Mouse (Mus musculus): ENCODE results near the gene Tppp. TPM values are rescaled to one million over a fixed set of nuclear protein-coding genes. Genes with fewer than 3 reads are reported as not detected.
"Not testable (repeated sequence)": the region's sequence is repeated elsewhere in the genome, so short reads cannot be mapped to it uniquely, and the experiment has no call there.

Tppp gene
- polyA plus RNA-seq, 1 experiment from 2014 or later = 3.4 TPM

DNA sequence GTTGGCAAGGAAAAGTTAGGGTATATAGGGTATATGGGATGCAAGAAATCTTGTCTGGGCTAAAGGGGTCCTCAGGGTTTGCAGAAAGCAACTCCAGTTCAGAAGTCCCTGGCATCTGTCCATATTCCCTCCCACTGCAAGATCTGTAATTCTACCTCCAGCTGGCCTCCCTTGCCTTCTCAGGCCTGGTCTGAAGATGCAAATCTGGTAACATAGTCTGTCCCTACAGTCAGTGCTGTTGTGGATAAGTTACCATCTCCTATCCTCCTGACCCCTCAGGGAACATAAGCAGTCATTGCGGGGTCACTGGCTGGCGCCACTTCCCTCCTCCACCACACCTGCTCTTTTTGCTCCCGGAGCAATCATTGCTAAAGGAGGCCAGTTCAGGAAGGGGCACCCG is 6.7 kb downstream of the Tppp start:
- Histone ChIP-seq H3K4me1 (ENCODE audit: control insufficient read depth, insufficient read depth, low read length) (no peaks in the 10 kb centered on the region), H3K27ac (ENCODE audit: low read depth, low read length) (no peak overlapping the region), H3K4me3 (ENCODE audit: low read depth, low read length) (no peak overlapping the region), H3K9me3 (ENCODE audit: control insufficient read depth, low read length) (no peaks in the 10 kb centered on the region), H3K27me3 (ENCODE audit: control insufficient read depth, insufficient read depth, low read length) (no peaks in the 10 kb centered on the region), H3K9ac (ENCODE audit: low read length) (no peak overlapping the region), H3K36me3 (ENCODE audit: control insufficient read depth, insufficient read depth, low read length) (no peaks in the 10 kb centered on the region), H3K4me2 (no peak overlapping the region)
- ATAC-seq (ENCODE audit: low FRiP score) (no peak), DNase-seq (ENCODE audit: low spot score, missing footprints) (peak; percentile 77)
- 89% methylated on average over 4 of the region's 4 CpGs for WGBS

- DNase-seq (ENCODE audit: low spot score, missing footprints) (no peak), ATAC-seq (ENCODE audit: low FRiP score) (no peak)
- 86% methylated on average over 4 of the region's 4 CpGs for WGBS
- no peaks in the 10 kb centered on the region for H3K27me3 ChIP-seq (ENCODE audit: control insufficient read depth, insufficient read depth, low read length)
- H3K27ac ChIP-seq (ENCODE audit: low read depth, low read length) = no peak overlapping the region
- H3K4me2 ChIP-seq = no peak overlapping the region
- no peak overlapping the region for H3K9ac ChIP-seq (ENCODE audit: low read length)
- H3K9me3 ChIP-seq (ENCODE audit: control insufficient read depth, low read length) = no peaks in the 10 kb centered on the region
- H3K4me1 ChIP-seq (ENCODE audit: control insufficient read depth, insufficient read depth, low read length) = no peaks in the 10 kb centered on the region
- H3K36me3 ChIP-seq (ENCODE audit: control insufficient read depth, insufficient read depth, low read length) = no peaks in the 10 kb centered on the region
- no peak overlapping the region for H3K4me3 ChIP-seq (ENCODE audit: low read depth, low read length)
These were observed 8.2 kb downstream of the Tppp start for GRCm38 (mm10) chr13:74017426-74017825.

- 92% methylated on average over 8 of the region's 8 CpGs for WGBS
- not testable (repeated sequence) for H3K4me1 ChIP-seq (ENCODE audit: control insufficient read depth, insufficient read depth, low read length); H3K27ac ChIP-seq (ENCODE audit: low read depth, low read length); H3K4me3 ChIP-seq (ENCODE audit: low read depth, low read length); ATAC-seq (ENCODE audit: low FRiP score); DNase-seq (ENCODE audit: low spot score, missing footprints); H3K9me3 ChIP-seq (ENCODE audit: control insufficient read depth, low read length); H3K27me3 ChIP-seq (ENCODE audit: control insufficient read depth, insufficient read depth, low read length); H3K9ac ChIP-seq (ENCODE audit: low read length); H3K4me2 ChIP-seq; H3K36me3 ChIP-seq (ENCODE audit: control insufficient read depth, insufficient read depth, low read length)
These were observed 9.8 kb downstream of the Tppp start for GRCm38 (mm10) chr13:74019006-74019405.

- WGBS = 81% methylated on average over 4 of the region's 4 CpGs
- no peak for DNase-seq (ENCODE audit: low spot score, missing footprints)
These were observed 16.2 kb downstream of the Tppp start for GRCm38 (mm10) chr13:74025151-74026081.

GRCm38 (mm10) chr13:74026215-74026614 is 17.0 kb downstream of the Tppp start:
- Histone ChIP-seq H3K27ac (ENCODE audit: low read depth, low read length) (no peak overlapping the region), H3K9me3 (ENCODE audit: control insufficient read depth, low read length) (no peaks in the 10 kb centered on the region), H3K4me1 (ENCODE audit: control insufficient read depth, insufficient read depth, low read length) (no peaks in the 10 kb centered on the region), H3K4me2 (no peak overlapping the region), H3K9ac (ENCODE audit: low read length) (no peak overlapping the region), H3K4me3 (ENCODE audit: low read depth, low read length) (no peak overlapping the region), H3K36me3 (ENCODE audit: control insufficient read depth, insufficient read depth, low read length) (no peaks in the 10 kb centered on the region), H3K27me3 (ENCODE audit: control insufficient read depth, insufficient read depth, low read length) (no peaks in the 10 kb centered on the region)
- no peak for DNase-seq (ENCODE audit: low spot score, missing footprints)
- 19% methylated on average over 2 of the region's 2 CpGs for WGBS
- ATAC-seq (ENCODE audit: low FRiP score) = peak; percentile 61

More at GRCm38 (mm10) chr13:74025151-74026081, 16.2 kb downstream of the Tppp start:
- no peak overlapping the region for H3K9ac ChIP-seq (ENCODE audit: low read length)
- no peak overlapping the region for H3K27ac ChIP-seq (ENCODE audit: low read depth, low read length)
- H3K27me3 ChIP-seq (ENCODE audit: control insufficient read depth, insufficient read depth, low read length) = no peaks in the 10 kb centered on the region
- no peaks in the 10 kb centered on the region for H3K36me3 ChIP-seq (ENCODE audit: control insufficient read depth, insufficient read depth, low read length)
- H3K4me2 ChIP-seq = no peak overlapping the region
- no peaks in the 10 kb centered on the region for H3K4me1 ChIP-seq (ENCODE audit: control insufficient read depth, insufficient read depth, low read length)
- no peak overlapping the region for H3K4me3 ChIP-seq (ENCODE audit: low read depth, low read length)
- H3K9me3 ChIP-seq (ENCODE audit: control insufficient read depth, low read length) = no peaks in the 10 kb centered on the region
- no peak for ATAC-seq (ENCODE audit: low FRiP score)

GRCm38 (mm10) chr13:74028116-74028515 is 18.9 kb downstream of the Tppp start:
- H3K27me3 ChIP-seq (ENCODE audit: control insufficient read depth, insufficient read depth, low read length) = no peaks in the 10 kb centered on the region
- H3K4me2 ChIP-seq = no peak overlapping the region
- ATAC-seq (ENCODE audit: low FRiP score) = no peak
- H3K36me3 ChIP-seq (ENCODE audit: control insufficient read depth, insufficient read depth, low read length) = no peaks in the 10 kb centered on the region
- H3K9ac ChIP-seq (ENCODE audit: low read length) = no peak overlapping the region
- H3K4me1 ChIP-seq (ENCODE audit: control insufficient read depth, insufficient read depth, low read length) = no peaks in the 10 kb centered on the region
- H3K4me3 ChIP-seq (ENCODE audit: low read depth, low read length) = no peak overlapping the region
- no peak for DNase-seq (ENCODE audit: low spot score, missing footprints)
- no peak overlapping the region for H3K27ac ChIP-seq (ENCODE audit: low read depth, low read length)
- WGBS = 69% methylated on average over 2 of the region's 2 CpGs
- H3K9me3 ChIP-seq (ENCODE audit: control insufficient read depth, low read length) = no peaks in the 10 kb centered on the region

- WGBS = 79% methylated on average over 2 of the region's 2 CpGs
- no peak for ATAC-seq (ENCODE audit: low FRiP score)
These were observed 19.8 kb downstream of the Tppp start for GRCm38 (mm10) chr13:74029013-74029412.

DNA sequence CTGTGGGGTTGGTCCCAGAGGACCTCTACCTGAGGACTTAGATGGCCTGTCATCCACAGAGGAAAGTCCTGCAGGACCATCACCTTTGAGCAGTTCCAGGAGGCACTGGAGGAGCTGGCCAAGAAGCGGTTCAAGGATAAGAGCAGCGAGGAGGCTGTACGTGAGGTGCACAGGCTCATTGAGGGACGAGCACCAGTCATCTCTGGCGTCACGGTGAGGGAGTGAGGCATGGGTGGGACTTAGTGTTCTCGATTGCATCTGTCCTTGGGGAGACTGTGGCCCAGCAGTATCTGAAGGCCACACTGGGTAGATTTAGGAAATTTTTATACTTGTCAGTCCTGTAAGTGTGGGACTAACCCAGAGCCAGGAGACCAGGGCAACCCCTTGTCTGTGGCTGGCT is 21.5 kb downstream of the Tppp start:
- Histone ChIP-seq H3K36me3 (ENCODE audit: control insufficient read depth, insufficient read depth, low read length) (no peaks in the 10 kb centered on the region), H3K4me2 (no peak overlapping the region), H3K4me3 (ENCODE audit: low read depth, low read length) (no peak overlapping the region), H3K9ac (ENCODE audit: low read length) (no peak overlapping the region), H3K9me3 (ENCODE audit: control insufficient read depth, low read length) (no peaks in the 10 kb centered on the region), H3K4me1 (ENCODE audit: control insufficient read depth, insufficient read depth, low read length) (no peaks in the 10 kb centered on the region), H3K27me3 (ENCODE audit: control insufficient read depth, insufficient read depth, low read length) (no peaks in the 10 kb centered on the region), H3K27ac (ENCODE audit: low read depth, low read length) (no peak overlapping the region)
- WGBS = 82% methylated on average over 7 of the region's 7 CpGs
- ATAC-seq (ENCODE audit: low FRiP score) (no peak), DNase-seq (ENCODE audit: low spot score, missing footprints) (no peak)

More at GRCm38 (mm10) chr13:74029013-74029412, 19.8 kb downstream of the Tppp start:
- no peak for DNase-seq (ENCODE audit: low spot score, missing footprints)
- no peak overlapping the region for H3K27ac ChIP-seq (ENCODE audit: low read depth, low read length)
- H3K4me2 ChIP-seq = no peak overlapping the region
- no peaks in the 10 kb centered on the region for H3K4me1 ChIP-seq (ENCODE audit: control insufficient read depth, insufficient read depth, low read length)
- H3K4me3 ChIP-seq (ENCODE audit: low read depth, low read length) = no peak overlapping the region
- H3K9ac ChIP-seq (ENCODE audit: low read length) = no peak overlapping the region
- H3K27me3 ChIP-seq (ENCODE audit: control insufficient read depth, insufficient read depth, low read length) = no peaks in the 10 kb centered on the region
- no peaks in the 10 kb centered on the region for H3K9me3 ChIP-seq (ENCODE audit: control insufficient read depth, low read length)
- H3K36me3 ChIP-seq (ENCODE audit: control insufficient read depth, insufficient read depth, low read length) = no peaks in the 10 kb centered on the region

- no peaks in the 10 kb centered on the region for H3K27me3 ChIP-seq (ENCODE audit: control insufficient read depth, insufficient read depth, low read length)
- no peaks in the 10 kb centered on the region for H3K36me3 ChIP-seq (ENCODE audit: control insufficient read depth, insufficient read depth, low read length)
- ATAC-seq (ENCODE audit: low FRiP score) (no peak), DNase-seq (ENCODE audit: low spot score, missing footprints) (no peak)
- H3K9me3 ChIP-seq (ENCODE audit: control insufficient read depth, low read length) = no peaks in the 10 kb centered on the region
- no peak overlapping the region for H3K27ac ChIP-seq (ENCODE audit: low read depth, low read length)
- no peak overlapping the region for H3K9ac ChIP-seq (ENCODE audit: low read length)
- 83% methylated on average over 8 of the region's 8 CpGs for WGBS
- H3K4me1 ChIP-seq (ENCODE audit: control insufficient read depth, insufficient read depth, low read length) = no peaks in the 10 kb centered on the region
- H3K4me3 ChIP-seq (ENCODE audit: low read depth, low read length) = no peak overlapping the region
- no peak overlapping the region for H3K4me2 ChIP-seq
These were observed 21.9 kb downstream of the Tppp start for GRCm38 (mm10) chr13:74031133-74031532.

All from midbrain, embryonic 11.5 days (tissue).